Mouse (Mus musculus) spleen, adult 2 months (tissue): ENCODE measurements around the gene Znhit6. TPM values are rescaled to one million over a fixed set of nuclear protein-coding genes. Genes with fewer than 3 reads are reported as not detected.

Source experiments
- DNase-seq, 2 experiments: peaks; one replicate each; pipeline versions ENCODE4 v3.0.0 to v3.0.0-alpha.2; 2012 to 2021; ENCODE audit warnings: low spot score in 2 of 2, low read depth in 1 of 2
- H3K27ac ChIP-seq: fragments of 200-500 bp; 2 replicates; pipeline ENCODE4 v1.5.1; 2012; ENCODE audit warnings: low read length, inconsistent platforms; ENCODE audit not compliant: insufficient read depth
- H3K27me3 ChIP-seq: fragments of 200-500 bp; 2 replicates; pipeline ENCODE4 v1.6.1; 2012; ENCODE audit warnings: mild to moderate bottlenecking, moderate library complexity, low read length, inconsistent platforms; ENCODE audit not compliant: control insufficient read depth, insufficient read depth
- H3K36me3 ChIP-seq: fragments of 200-500 bp; 2 replicates; pipeline ENCODE4 v1.6.1; 2012; ENCODE audit warnings: mild to moderate bottlenecking, low read length, inconsistent platforms; ENCODE audit not compliant: control insufficient read depth, insufficient read depth
- H3K4me1 ChIP-seq: fragments of 200-500 bp; 2 replicates; pipeline ENCODE4 v1.6.1; 2011; ENCODE audit warnings: inconsistent platforms; ENCODE audit not compliant: control insufficient read depth, insufficient read depth, insufficient read length
- H3K4me3 ChIP-seq: fragments of 200-500 bp; 2 replicates; pipeline ENCODE4 v1.5.1; 2011; ENCODE audit warnings: mild to moderate bottlenecking, inconsistent platforms; ENCODE audit not compliant: insufficient read depth, insufficient read length; ENCODE audit errors: extremely low read depth
- CTCF ChIP-seq: fragments of 200-500 bp; IDR thresholded peaks from 2 replicates; pipeline ENCODE4 v1.5.1; 2011; ENCODE audit warnings: mild to moderate bottlenecking, inconsistent platforms; ENCODE audit not compliant: insufficient read depth, insufficient read length, insufficient replicate concordance; ENCODE audit errors: extremely low read depth
- POLR2A ChIP-seq: fragments of 200-500 bp; IDR thresholded peaks from 2 replicates; pipeline ENCODE4 v1.6.1; 2011; ENCODE audit warnings: low read depth, low read length, inconsistent platforms
- WGBS: fragments of 180-500 bp; shearing (Covaris S2); methylation state at CpG from one replicate; pipeline ENCODE4 v1.1.7; 2018; 5-methylcytosine and 5-hydroxymethylcytosine counted together
- polyA plus RNA-seq: library from polyadenylated mRNA; depleted of rRNA; stranded (reverse); fragments of >200 nt; gene quantifications from 2 replicates; pipeline ENCODE4 v1.2.3, GENCODE M21; 2012; rRNA removed

Gene Znhit6
- polyA plus RNA-seq, 1 experiment: 2.5 TPM

GRCm38 (mm10) chr3:145653191-145653940 is 77.4 kb downstream of the Znhit6 start:
- TF ChIP-seq CTCF (no peak), POLR2A (no peak)
- Histone ChIP-seq H3K4me1 (no peaks in the 10 kb centered on the region; the same call in 1 of the 2 replicates), H3K4me3 (peak overlapping the region; percentile 41; the same call in 1 of the 2 replicates), H3K36me3 (no peaks in the 10 kb centered on the region), H3K27me3 (peaks cover 10% of the 10 kb centered on the region; the same call in 1 of the 2 replicates), H3K27ac (peak overlapping the region; percentile 78)
- DNase-seq: no peak
- 4% methylated on average over 53 of the region's 53 CpGs for WGBS

- no peaks in the 10 kb centered on the region for H3K36me3 ChIP-seq
- no peak overlapping the region for H3K27ac ChIP-seq
- 92% methylated on average over 9 of the region's 9 CpGs for WGBS
- H3K27me3 ChIP-seq: peaks cover 10% of the 10 kb centered on the region; the same call in 1 of the 2 replicates
- no peaks in the 10 kb centered on the region; the same call in 1 of the 2 replicates for H3K4me1 ChIP-seq
- DNase-seq: no peak
- no peak for TF ChIP-seq CTCF
- no peak for TF ChIP-seq POLR2A
- no peak overlapping the region for H3K4me3 ChIP-seq
Measured at GRCm38 (mm10) chr3:145654028-145654427, 78.0 kb downstream of the Znhit6 start.

Other genes with a start within 250 kb of the Znhit6 start
- gene Ccn1, start 73.8 kb downstream of the Znhit6 start, polyA plus RNA-seq: 21.4 and 26.5 TPM in 2 replicates
- gene Ddah1, start 182.5 kb downstream of the Znhit6 start, polyA plus RNA-seq: 0.55 and 1.0 TPM in 2 replicates